Mouse (Mus musculus): ENCODE data around the gene Rusc2. TPM values are rescaled to one million over a fixed set of nuclear protein-coding genes. Genes with fewer than 3 reads are reported as not detected.

The Rusc2 gene
- 14.7 and 17.2 TPM in 2 replicates for polyA plus RNA-seq (2015; fragmentation: Nextera tagmentation; extraction: Ambion mirVana)

DNA sequence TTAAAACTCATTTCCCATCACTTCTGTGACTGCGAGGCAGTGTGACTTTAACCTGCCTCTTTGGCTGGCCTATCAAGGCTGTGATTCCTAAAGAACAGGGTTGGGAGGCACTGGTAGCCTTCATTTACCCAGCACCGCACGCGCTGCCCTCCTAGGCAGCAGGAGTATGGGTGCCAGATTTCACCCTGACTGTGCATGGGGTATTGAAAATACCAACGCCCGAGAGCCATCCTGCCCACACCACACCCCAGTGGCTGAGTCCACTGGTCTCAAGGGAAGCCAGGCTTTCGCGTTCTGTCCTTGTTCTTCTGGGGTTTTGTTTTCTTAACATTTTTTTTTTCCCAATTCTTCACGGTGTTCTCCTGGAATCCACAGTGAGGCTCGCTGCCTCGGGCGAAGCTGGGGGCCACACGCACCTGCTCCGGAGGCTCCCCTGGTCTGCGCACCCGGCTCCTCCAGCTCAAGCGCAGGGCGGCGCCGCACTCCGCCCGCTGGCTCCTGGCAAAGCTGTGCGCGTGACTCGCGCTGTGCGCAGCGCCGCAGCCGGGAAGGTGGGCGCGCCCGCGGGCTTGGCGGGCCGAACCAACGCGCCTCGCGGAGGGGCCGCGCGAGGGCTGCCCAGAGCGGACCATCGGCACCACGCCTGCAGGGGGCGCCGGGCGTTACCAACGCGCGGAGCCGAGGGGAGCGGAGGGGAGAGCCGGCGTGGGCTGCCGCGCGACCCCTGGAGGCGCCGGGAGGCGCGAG is at the start of gene Rusc2:
Gene Rusc2 (plus strand): TSS at position 572 of the 747 bp plus-strand sequence.
- H3K9ac ChIP-seq: peak within 1 kb of the TSS; percentile 93
- no peaks in the 10 kb centered on the region for H3K9me3 ChIP-seq (replicated peaks)
- H3K36me3 ChIP-seq: 0 out of 2 replicates have a peak, but pooled peaks cover 3% of the 10 kb centered on the region
- peak within 1 kb of the TSS; percentile 93 for H3K4me3 ChIP-seq
- peaks cover 20% of the 10 kb centered on the region for H3K4me1 ChIP-seq (replicated peaks)
- peak; percentile 95 for ATAC-seq (replicated peaks; ENCODE audit: insufficient number of reproducible peaks, insufficient read depth, low FRiP score, low read depth)
- H3K27me3 ChIP-seq: no peaks in the 10 kb centered on the region
- WGBS: under 1% methylated on average over 60 of the region's 63 CpGs
- H3K4me2 ChIP-seq: peak within 1 kb of the TSS; percentile 82
- H3K27ac ChIP-seq: peak within 1 kb of the TSS; percentile 85

DNA sequence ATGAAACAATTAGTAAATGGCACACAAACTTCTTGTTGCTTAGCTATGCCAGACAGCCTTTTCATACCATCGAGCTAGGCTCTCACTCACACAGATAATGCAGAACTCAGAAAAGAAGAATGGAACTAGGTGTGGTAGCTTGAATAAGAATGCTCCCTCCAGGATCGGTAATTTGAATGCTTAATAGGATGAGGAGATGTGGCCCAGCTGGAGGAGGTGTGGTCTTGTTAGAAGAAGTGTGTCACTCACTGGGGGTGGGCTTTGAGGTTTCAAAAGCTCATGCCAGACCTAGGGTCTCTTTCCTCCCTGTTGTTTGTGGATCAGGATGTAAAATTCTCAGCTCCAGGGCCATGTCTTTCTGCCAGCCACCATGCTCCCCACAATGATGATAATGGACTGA is 47.0 kb upstream of the Rusc2 start:
- ATAC-seq (replicated peaks; ENCODE audit: insufficient number of reproducible peaks, insufficient read depth, low FRiP score, low read depth): no peak
- no peaks in the 10 kb centered on the region for H3K27me3 ChIP-seq
- H3K9me3 ChIP-seq (replicated peaks): peaks cover 8% of the 10 kb centered on the region; the same call in 1 of the 2 replicates
- 55% methylated on average over 2 of the region's 2 CpGs for WGBS
- no peak overlapping the region for H3K4me3 ChIP-seq
- H3K9ac ChIP-seq: no peak overlapping the region
- H3K4me2 ChIP-seq: no peak overlapping the region
- H3K27ac ChIP-seq: no peak overlapping the region
- H3K36me3 ChIP-seq: no peaks in the 10 kb centered on the region
- no peaks in the 10 kb centered on the region for H3K4me1 ChIP-seq (replicated peaks)

DNA sequence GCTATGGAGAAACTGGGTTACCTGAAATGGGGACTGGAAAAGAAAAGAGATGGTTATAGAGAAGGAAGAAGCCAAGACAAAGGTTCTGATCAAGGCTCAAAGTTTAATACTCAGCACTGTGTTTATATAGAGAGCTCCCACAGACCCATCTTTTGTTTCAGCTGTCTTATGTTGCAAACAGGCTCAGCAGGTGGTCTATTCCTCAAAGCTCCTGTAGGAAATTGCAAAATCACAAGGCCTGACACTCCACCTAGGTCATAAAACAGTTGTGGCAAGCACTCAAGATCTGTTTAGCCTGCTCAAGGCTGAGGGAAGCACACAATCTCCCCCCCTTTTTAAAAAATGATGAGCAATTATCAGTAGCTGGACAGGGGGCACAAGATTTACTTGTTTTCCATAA is 45.6 kb upstream of the Rusc2 start:
- Histone ChIP-seq H3K27me3 (no peaks in the 10 kb centered on the region), H3K36me3 (no peaks in the 10 kb centered on the region), H3K9me3 (replicated peaks) (peaks cover 8% of the 10 kb centered on the region; the same call in 1 of the 2 replicates), H3K4me2 (no peak overlapping the region), H3K4me3 (no peak overlapping the region), H3K4me1 (replicated peaks) (no peaks in the 10 kb centered on the region), H3K9ac (no peak overlapping the region), H3K27ac (no peak overlapping the region)
- no peak for ATAC-seq (replicated peaks; ENCODE audit: insufficient number of reproducible peaks, insufficient read depth, low FRiP score, low read depth)

DNA sequence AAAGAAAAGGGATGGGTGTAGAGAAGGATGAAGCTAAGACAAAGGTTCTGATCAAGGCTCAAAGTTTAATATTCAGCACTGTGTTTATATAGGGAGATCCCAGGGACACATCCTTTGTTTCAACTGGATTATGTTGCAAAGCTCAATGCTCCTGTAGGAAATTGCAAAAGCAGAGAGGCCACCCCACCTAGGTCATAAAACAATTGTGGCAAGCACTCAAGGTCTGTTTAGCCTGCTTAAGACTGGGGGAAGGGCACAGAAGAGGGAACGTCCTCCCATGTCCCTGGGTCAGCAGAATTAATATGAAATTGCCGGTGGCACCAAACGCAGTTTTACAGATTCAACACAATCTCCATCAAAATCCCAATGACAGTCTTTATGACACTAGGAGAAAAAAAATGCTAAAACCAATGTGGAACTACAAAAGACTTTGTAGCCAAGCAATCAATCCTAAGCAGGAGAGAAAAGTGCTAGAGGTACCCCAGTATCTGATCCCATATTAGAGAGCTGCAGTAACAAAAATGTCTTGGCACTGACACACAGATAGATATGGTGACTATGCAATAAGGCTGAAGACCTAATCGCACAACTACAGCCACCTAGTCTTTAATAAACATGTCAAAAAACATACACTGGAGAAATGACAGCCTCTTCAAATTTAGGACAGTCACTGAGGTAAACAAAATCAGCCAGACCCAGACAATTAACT is 41.5 kb upstream of the Rusc2 start:
- Histone ChIP-seq H3K27ac (no peak overlapping the region), H3K4me3 (no peak overlapping the region), H3K4me2 (no peak overlapping the region), H3K9me3 (replicated peaks) (peaks cover 8% of the 10 kb centered on the region; the same call in 1 of the 2 replicates), H3K4me1 (replicated peaks) (no peaks in the 10 kb centered on the region), H3K27me3 (no peaks in the 10 kb centered on the region), H3K9ac (no peak overlapping the region), H3K36me3 (no peaks in the 10 kb centered on the region)
- 75% methylated on average over 4 of the region's 4 CpGs for WGBS
- no peak for ATAC-seq (replicated peaks; ENCODE audit: insufficient number of reproducible peaks, insufficient read depth, low FRiP score, low read depth)

DNA sequence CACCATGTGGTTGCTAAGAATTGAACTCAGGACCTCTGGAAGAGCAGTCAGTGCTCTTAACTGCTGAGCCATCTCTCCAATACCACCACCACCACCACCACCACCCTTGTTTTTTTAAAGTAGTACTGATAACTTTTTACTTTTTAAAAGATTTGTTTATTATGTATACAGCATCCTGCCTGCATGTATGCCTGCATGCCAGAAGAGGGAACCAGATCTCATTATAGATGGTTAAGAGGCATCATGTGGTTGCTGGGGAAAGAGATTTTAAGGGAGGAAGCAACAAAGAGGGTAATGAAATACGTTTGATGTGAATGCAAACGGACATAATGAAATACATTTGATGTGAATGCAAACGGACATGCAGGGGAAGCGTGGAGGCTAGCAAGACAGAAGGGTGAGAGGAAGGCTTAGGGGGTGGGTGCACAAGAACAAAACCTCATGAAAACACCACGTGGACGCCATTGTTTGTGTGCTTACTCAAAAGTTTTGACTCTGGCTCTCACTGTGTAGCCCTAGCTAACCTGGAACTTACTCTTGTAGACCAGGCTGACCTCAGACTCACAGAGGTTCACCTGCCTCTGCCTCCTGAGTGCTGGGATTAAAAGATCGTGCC is 40.4 kb upstream of the Rusc2 start:
- H3K36me3 ChIP-seq: no peaks in the 10 kb centered on the region

DNA sequence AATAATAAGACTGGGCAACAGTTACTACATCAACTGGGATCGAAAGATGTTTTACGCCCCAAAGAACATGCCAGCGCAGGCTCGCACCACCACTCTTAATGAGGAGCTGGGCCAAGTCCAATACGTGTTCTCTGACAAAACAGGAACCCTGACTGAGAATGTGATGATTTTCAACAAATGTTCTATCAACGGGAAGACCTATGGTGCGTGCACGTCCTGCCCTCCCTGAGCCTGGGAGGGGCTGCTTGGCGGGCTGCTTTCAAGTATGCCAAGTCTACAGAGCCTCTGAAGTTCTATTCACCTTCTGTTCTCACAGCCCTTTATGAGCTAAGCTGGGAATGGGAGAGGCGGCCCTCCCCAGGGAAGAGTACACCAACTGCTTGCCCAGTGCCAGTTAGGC is 39.3 kb upstream of the Rusc2 start:
- H3K4me3 ChIP-seq: no peak overlapping the region
- no peak overlapping the region for H3K9ac ChIP-seq
- H3K27ac ChIP-seq: no peak overlapping the region
- no peaks in the 10 kb centered on the region for H3K36me3 ChIP-seq
- ATAC-seq (replicated peaks; ENCODE audit: insufficient number of reproducible peaks, insufficient read depth, low FRiP score, low read depth): no peak
- no peaks in the 10 kb centered on the region for H3K27me3 ChIP-seq
- H3K4me2 ChIP-seq: no peak overlapping the region
- 88% methylated on average over 10 of the region's 10 CpGs for WGBS
- H3K4me1 ChIP-seq (replicated peaks): no peaks in the 10 kb centered on the region
- H3K9me3 ChIP-seq (replicated peaks): no peaks in the 10 kb centered on the region

More for the DNA sequence above, 40.4 kb upstream of the Rusc2 start:
- Histone ChIP-seq H3K27ac (no peak overlapping the region), H3K4me1 (replicated peaks) (no peaks in the 10 kb centered on the region), H3K9ac (no peak overlapping the region), H3K27me3 (no peaks in the 10 kb centered on the region), H3K4me2 (no peak overlapping the region), H3K9me3 (replicated peaks) (peaks cover 6% of the 10 kb centered on the region; the same call in 1 of the 2 replicates), H3K4me3 (no peak overlapping the region)
- WGBS: 79% methylated on average over 7 of the region's 7 CpGs
- no peak for ATAC-seq (replicated peaks; ENCODE audit: insufficient number of reproducible peaks, insufficient read depth, low FRiP score, low read depth)

DNA sequence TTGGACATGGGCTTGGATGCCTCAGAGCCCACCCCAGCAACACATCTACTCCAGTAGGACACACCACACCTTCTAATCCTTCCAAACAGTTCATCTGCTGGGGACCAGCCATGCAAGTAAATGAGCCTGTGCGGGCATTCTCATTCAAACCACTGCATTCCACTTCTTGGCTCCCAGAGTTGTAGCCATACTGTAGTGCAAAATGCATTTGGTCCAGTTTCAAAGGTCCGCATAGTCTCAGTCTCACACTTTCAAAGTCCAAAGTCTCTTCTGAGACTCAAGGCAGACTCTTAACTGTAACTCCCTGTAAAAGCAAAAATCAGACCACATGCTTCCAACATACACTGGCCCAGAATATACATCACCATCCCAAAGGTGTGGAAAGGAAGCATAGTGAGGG is 36.8 kb upstream of the Rusc2 start:
- H3K4me3 ChIP-seq: no peak overlapping the region
- H3K4me2 ChIP-seq: no peak overlapping the region
- no peak for ATAC-seq (replicated peaks; ENCODE audit: insufficient number of reproducible peaks, insufficient read depth, low FRiP score, low read depth)
- no peaks in the 10 kb centered on the region for H3K4me1 ChIP-seq (replicated peaks)
- WGBS: 87% methylated on average over 2 of the region's 2 CpGs
- no peak overlapping the region for H3K9ac ChIP-seq
- no peaks in the 10 kb centered on the region for H3K36me3 ChIP-seq
- no peaks in the 10 kb centered on the region for H3K27me3 ChIP-seq
- no peaks in the 10 kb centered on the region for H3K9me3 ChIP-seq (replicated peaks)
- H3K27ac ChIP-seq: no peak overlapping the region

DNA sequence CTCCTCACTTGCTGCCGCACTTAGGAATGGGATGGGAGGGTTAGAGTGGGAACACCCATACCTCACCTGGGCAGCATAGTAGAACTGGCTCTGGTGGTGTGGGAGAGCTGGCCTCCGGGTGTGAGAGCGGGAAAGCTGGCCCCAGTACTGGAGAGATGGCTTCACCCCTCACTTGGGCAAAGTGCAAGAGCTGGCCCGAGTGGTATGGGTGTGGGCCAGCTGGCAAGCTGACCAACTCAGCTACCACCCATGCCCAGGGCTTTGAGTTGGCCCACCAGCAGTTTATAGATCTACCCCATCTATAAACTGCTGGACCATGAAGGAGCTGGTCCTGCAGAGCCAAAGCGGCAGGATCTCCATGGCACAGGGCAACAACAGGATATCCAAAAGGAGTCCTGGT is 32.6 kb upstream of the Rusc2 start:
- no peak overlapping the region for H3K4me2 ChIP-seq
- no peak overlapping the region for H3K27ac ChIP-seq
- no peaks in the 10 kb centered on the region for H3K4me1 ChIP-seq (replicated peaks)
- no peak for ATAC-seq (replicated peaks; ENCODE audit: insufficient number of reproducible peaks, insufficient read depth, low FRiP score, low read depth)
- H3K4me3 ChIP-seq: no peak overlapping the region
- no peaks in the 10 kb centered on the region for H3K27me3 ChIP-seq
- no peaks in the 10 kb centered on the region for H3K36me3 ChIP-seq
- no peaks in the 10 kb centered on the region for H3K9me3 ChIP-seq (replicated peaks)
- H3K9ac ChIP-seq: no peak overlapping the region
- 85% methylated on average over 5 of the region's 5 CpGs for WGBS

DNA sequence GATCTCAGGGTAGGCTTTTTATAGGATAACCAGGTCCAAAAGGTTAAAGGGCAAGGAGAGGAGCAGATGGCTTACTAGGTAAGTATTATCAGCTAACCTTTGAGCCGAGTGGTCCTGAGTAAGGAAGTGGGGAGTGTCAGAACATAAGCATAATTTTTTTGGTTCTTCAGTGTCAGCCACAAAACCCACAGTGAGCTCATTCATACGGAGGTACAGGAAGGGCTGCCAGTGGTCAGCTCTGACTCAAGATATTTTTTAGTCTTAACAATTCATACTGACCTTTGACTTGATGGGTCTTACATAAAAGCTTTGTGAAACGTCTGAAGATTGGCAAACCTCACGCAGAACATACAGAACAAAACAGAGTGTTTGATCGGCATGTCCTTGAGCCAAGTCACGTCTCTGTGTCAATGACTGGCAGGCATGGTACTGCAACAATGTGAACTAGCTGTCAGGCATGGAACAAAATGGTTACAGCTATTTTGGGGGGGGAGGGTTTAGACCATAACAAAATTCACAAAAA is 31.7 kb upstream of the Rusc2 start:
- 67% methylated on average over 6 of the region's 6 CpGs for WGBS
- no peaks in the 10 kb centered on the region for H3K36me3 ChIP-seq
- H3K27ac ChIP-seq: no peak overlapping the region
- H3K4me3 ChIP-seq: no peak overlapping the region
- no peaks in the 10 kb centered on the region for H3K4me1 ChIP-seq (replicated peaks)
- H3K4me2 ChIP-seq: no peak overlapping the region
- H3K9me3 ChIP-seq (replicated peaks): no peaks in the 10 kb centered on the region
- no peaks in the 10 kb centered on the region for H3K27me3 ChIP-seq
- no peak overlapping the region for H3K9ac ChIP-seq
- ATAC-seq (replicated peaks; ENCODE audit: insufficient number of reproducible peaks, insufficient read depth, low FRiP score, low read depth): no peak

DNA sequence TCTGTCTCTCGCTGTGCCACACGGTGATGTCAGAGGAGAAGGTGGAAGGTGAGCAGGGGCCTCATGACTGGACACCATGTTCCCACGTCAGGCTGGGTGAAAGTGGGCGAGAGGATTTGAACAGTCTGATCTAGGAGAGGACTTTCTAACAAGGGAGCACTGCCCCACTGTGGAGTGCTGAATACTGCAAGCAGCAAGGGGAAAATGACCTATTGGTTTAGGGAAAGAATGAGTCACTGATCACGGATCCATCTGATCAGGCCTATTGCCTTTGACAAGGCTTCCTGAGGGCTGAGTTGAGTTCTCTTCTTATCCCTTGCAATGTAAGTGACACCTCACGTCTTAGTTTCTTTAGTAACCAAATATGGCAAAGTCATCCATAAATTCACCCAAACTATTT is 28.1 kb upstream of the Rusc2 start:
- no peak for ATAC-seq (replicated peaks; ENCODE audit: insufficient number of reproducible peaks, insufficient read depth, low FRiP score, low read depth)
- H3K9ac ChIP-seq: no peak overlapping the region

DNA sequence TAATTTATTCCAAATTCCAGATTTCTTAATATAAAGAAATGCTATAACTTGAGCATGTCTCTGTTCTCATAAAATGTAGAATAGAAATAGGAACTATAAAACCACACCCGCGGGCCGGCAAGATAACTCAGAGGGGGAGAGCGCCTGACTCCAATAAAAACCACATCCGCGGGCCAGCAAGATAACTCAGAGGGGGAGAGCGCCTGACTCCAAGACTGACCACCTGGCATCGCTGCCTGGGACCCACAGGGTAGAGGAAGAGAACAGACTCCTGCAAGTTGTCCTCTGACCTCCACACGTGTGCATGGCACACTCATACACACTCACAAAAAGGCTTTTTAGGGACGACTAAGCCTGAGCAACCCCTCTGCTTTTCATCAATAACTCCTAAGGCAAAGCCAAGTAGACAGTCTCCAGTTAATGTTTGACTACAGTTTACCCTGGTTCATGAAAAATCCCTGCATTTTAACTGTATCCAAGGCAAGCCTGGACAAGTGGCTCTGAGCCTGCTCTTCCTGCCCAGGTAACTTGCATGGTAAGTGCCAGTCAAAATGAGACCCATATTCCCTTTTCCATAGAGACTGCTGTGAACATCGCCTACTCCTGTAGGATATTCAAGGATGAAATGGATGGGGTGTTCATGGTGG is 16.7 kb upstream of the Rusc2 start:
- Histone ChIP-seq H3K27me3 (peaks cover 5% of the 10 kb centered on the region; the same call in 1 of the 2 replicates), H3K9me3 (replicated peaks) (no peaks in the 10 kb centered on the region), H3K4me2 (no peak overlapping the region), H3K27ac (no peak overlapping the region), H3K4me3 (no peak overlapping the region), H3K9ac (no peak overlapping the region), H3K36me3 (no peaks in the 10 kb centered on the region), H3K4me1 (replicated peaks) (no peaks in the 10 kb centered on the region)
- no peak for ATAC-seq (replicated peaks; ENCODE audit: insufficient number of reproducible peaks, insufficient read depth, low FRiP score, low read depth)
- WGBS: 77% methylated on average over 11 of the region's 11 CpGs

More for the DNA sequence above, 28.1 kb upstream of the Rusc2 start:
- WGBS: 80% methylated on average over 6 of the region's 6 CpGs
- Histone ChIP-seq H3K9me3 (replicated peaks) (no peaks in the 10 kb centered on the region), H3K27me3 (no peaks in the 10 kb centered on the region), H3K4me1 (replicated peaks) (no peaks in the 10 kb centered on the region), H3K36me3 (no peaks in the 10 kb centered on the region), H3K4me2 (no peak overlapping the region), H3K27ac (no peak overlapping the region), H3K4me3 (no peak overlapping the region)

Data from heart, embryonic 15.5 days (tissue).